Comparison of ENCODE assay signal across 29 mouse cellular contexts in genomic region chr12:24883279-24883678, GRCm38 (mm10). TPM values are rescaled to one million over a fixed set of nuclear protein-coding genes. Genes with fewer than 3 reads are reported as not detected.
"Had no signal": no experiment of that assay in that cellular context is flagged by ENCODE, and none has a peak within 500 bp of the region (broad histone marks: within the 10 kb centered on the region; RNA-seq: fewer than 3 reads in every experiment).

No protein-coding gene starts in this region.

- H3K27me3 ChIP-seq: limb, embryonic 12.5 days; limb, embryonic 13.5 days; limb, embryonic 15.5 days; lung, embryonic 15.5 days; megakaryocyte, embryonic 14.5 days; midbrain, embryonic 12.5 days; midbrain, embryonic 13.5 days; midbrain, embryonic 15.5 days; neural tube, embryonic 12.5 days; neural tube, embryonic 13.5 days had no signal

- DNase-seq: left cerebral cortex, postnatal 4 days; liver, postnatal 0 days; lung, adult 18-20 months; lung, adult 2 months; lung, embryonic 14.5 days; lung, postnatal 14 days; lung, postnatal 36 days; lung, postnatal 4 days; midbrain, embryonic 14.5 days had no signal

- H3K27ac ChIP-seq: left cerebral cortex, adult 2 months; limb, embryonic 10.5 days; limb, embryonic 12.5 days; limb, embryonic 13.5 days; limb, embryonic 15.5 days; liver, embryonic 14.5 days; lung, embryonic 15.5 days; macrophage; midbrain, embryonic 10.5 days; midbrain, embryonic 12.5 days; midbrain, embryonic 13.5 days; midbrain, embryonic 15.5 days; neural tube, embryonic 12.5 days; neural tube, embryonic 13.5 days had no signal

- H3K9me3 ChIP-seq: limb, embryonic 10.5 days; limb, embryonic 12.5 days; limb, embryonic 13.5 days; limb, embryonic 15.5 days; lung, embryonic 15.5 days; megakaryocyte, embryonic 14.5 days; midbrain, embryonic 10.5 days; midbrain, embryonic 12.5 days; midbrain, embryonic 13.5 days; midbrain, embryonic 15.5 days; neural tube, embryonic 12.5 days; neural tube, embryonic 13.5 days had no signal

- H3K4me3 ChIP-seq: left cerebral cortex, adult 2 months; limb, embryonic 10.5 days; limb, embryonic 12.5 days; limb, embryonic 13.5 days; limb, embryonic 15.5 days; lung, embryonic 15.5 days; megakaryocyte, embryonic 14.5 days; midbrain, embryonic 10.5 days; midbrain, embryonic 12.5 days; midbrain, embryonic 13.5 days; midbrain, embryonic 15.5 days; myocyte; neural tube, embryonic 12.5 days; neural tube, embryonic 13.5 days had no signal

- ATAC-seq: liver, postnatal 0 days; midbrain, embryonic 13.5 days; midbrain, embryonic 15.5 days; midbrain, embryonic 16.5 days had no signal

- H3K4me2 ChIP-seq: limb, embryonic 12.5 days; limb, embryonic 13.5 days; limb, embryonic 15.5 days; liver, embryonic 11.5 days; lung, embryonic 14.5 days; lung, embryonic 15.5 days; midbrain, embryonic 11.5 days; midbrain, embryonic 12.5 days; midbrain, embryonic 13.5 days; midbrain, embryonic 15.5 days; neural tube, embryonic 12.5 days; neural tube, embryonic 13.5 days had no signal

- H3K9ac ChIP-seq: limb, embryonic 12.5 days; limb, embryonic 13.5 days; limb, embryonic 15.5 days; liver, embryonic 14.5 days; liver, postnatal 0 days; lung, embryonic 14.5 days; lung, embryonic 15.5 days; midbrain, embryonic 12.5 days; midbrain, embryonic 13.5 days; midbrain, embryonic 15.5 days; neural tube, embryonic 12.5 days; neural tube, embryonic 13.5 days had no signal

RNA-seq across cellular contexts. Expression of gene Mboat2, which starts 52.6 kb away (rescaled TPM):
- polyA plus RNA-seq: liver, adult 2 months; macrophage had no signal
